Mouse (Mus musculus): Measurements from ENCODE around the gene 2210016L21Rik.

DNA sequence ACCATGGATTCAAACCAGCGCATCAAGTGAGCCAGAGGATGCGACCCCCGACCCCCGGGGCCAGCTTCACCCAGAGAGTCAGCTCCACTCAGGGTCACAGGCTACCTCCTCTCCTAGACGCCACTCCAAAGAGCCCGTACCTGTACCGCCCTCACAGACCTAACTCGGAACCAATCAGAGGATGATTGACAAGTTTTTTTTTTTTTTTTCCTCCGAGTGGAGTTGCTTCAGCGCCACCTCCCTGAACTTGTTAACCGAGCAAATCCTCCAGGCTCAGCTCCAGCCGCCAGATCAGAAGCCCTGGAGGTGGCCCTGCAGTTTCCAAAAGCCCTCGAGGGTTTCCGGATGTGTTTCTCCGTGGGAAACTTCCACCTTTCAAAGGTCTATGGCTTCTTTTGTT lies 40.0 kb downstream of the 2210016L21Rik start:
- TF ChIP-seq EP300 (IDR thresholded peaks at IDR 0.05; ENCODE audit: low read depth) = no peak
- TF ChIP-seq CTCF (IDR thresholded peaks at IDR 0.05; ENCODE audit: low read depth) = no peak
